Mouse (Mus musculus) testis, adult 2 months (tissue): Measurements from ENCODE around the gene Srebf2. TPM values are rescaled to one million over a fixed set of nuclear protein-coding genes. Genes with fewer than 3 reads are reported as not detected.

ENCODE experiments used
- H3K27ac ChIP-seq: fragments of 200-500 bp; 2 replicates; pipeline ENCODE4 v1.5.1; 2012; ENCODE audit warnings: low read depth, low read length; ENCODE audit not compliant: control insufficient read depth, insufficient read depth
- H3K27me3 ChIP-seq: fragments of 200-500 bp; 2 replicates; pipeline ENCODE4 v1.6.1; 2012; ENCODE audit warnings: mild to moderate bottlenecking, low read length, moderate library complexity; ENCODE audit not compliant: control insufficient read depth, insufficient read depth
- H3K36me3 ChIP-seq: fragments of 200-500 bp; 2 replicates; pipeline ENCODE4 v1.6.1; 2012; ENCODE audit warnings: mild to moderate bottlenecking, low read length; ENCODE audit not compliant: control insufficient read depth, insufficient read depth
- H3K4me1 ChIP-seq: fragments of 200-500 bp; 2 replicates; pipeline ENCODE4 v1.6.1; 2012; ENCODE audit warnings: low read length; ENCODE audit not compliant: control insufficient read depth, insufficient read depth
- H3K4me3 ChIP-seq: fragments of 200-500 bp; 2 replicates; pipeline ENCODE4 v1.5.1; 2012; ENCODE audit warnings: low read depth, mild to moderate bottlenecking, low read length, moderate library complexity, mixed read lengths; ENCODE audit not compliant: control insufficient read depth
- CTCF ChIP-seq: fragments of 200-500 bp; IDR thresholded peaks from 2 replicates; pipeline ENCODE4 v1.5.1; 2012; ENCODE audit warnings: low read depth, mild to moderate bottlenecking, inconsistent platforms, low read length, moderate library complexity; ENCODE audit not compliant: control insufficient read depth, insufficient read depth, insufficient replicate concordance
- POLR2A ChIP-seq: fragments of 200-500 bp; IDR thresholded peaks from 2 replicates; pipeline ENCODE4 v1.6.1; 2012; ENCODE audit warnings: low read depth, mild to moderate bottlenecking, inconsistent platforms, low read length, moderate library complexity; ENCODE audit not compliant: control insufficient read depth
- polyA plus RNA-seq: library from polyadenylated mRNA; depleted of rRNA; stranded (reverse); fragments of >200 nt; gene quantifications from 2 replicates; pipeline ENCODE4 v1.2.3, GENCODE M21; 2012

Gene Srebf2
- polyA plus RNA-seq, 1 experiment, result 36.2 TPM

DNA sequence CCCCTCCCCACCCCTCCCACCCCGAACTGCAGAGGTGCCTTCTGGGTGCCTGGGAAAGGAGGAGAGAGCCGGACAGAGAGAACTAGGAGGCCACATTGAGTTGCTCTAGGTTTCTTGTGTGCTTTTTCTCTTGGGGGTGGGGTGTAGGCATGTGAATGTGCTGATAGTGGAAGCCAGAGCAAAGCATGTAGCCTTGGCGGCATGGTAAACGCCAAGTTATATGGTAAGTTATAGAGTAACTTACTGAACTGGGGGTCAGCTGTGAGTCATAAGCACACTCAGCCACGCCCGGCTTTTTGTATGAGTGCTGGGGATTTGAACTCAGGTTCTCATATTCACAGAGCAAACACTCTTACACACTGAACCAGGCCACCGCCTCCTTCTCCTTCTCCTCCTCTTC is 17.5 kb downstream of the Srebf2 start:
- no peak overlapping the region for H3K27ac ChIP-seq
- no peak overlapping the region for H3K4me3 ChIP-seq

DNA sequence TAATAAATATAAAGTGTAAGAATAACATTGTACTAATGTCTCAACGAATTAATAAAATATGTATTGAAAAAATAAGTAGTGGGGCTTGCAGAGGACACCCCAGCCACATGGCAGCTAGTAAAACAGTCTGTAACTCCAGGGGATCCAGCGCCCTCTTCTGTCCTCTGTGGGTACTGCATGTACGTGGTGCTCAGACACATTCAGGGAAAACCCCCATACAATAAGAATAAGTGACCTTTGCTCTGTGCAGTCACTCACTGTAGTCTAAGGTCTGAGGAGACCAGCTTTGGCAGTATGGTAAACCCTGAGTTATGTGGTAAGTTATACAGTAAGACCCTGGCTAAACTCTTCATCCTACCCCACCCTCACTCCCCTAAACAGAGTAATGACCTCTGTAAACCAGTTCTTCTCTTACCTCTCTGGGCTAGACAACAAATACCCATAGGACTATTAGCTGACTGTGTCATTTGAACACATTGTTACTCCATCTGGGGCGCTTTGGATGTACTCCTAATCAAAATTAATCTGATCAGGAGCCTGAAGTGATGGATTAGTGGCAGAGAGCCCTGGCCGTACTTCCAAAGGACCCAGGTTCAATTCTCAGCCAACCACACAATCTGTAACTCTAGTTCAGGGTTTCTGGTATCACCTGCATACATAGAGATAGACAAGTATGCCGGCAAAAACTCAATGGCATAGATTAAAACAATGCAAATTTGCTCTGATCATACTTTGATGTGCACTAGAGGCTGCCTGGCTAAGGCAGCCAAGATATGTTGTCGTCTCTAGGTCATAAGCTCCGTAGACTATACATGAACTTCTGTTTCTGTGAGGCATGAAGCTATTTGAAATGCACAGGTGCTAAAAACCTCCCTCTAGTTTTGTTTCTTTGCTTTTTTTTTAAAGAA is 18.6 kb downstream of the Srebf2 start:
- Histone ChIP-seq H3K4me1 (no peaks in the 10 kb centered on the region), H3K27me3 (no peaks in the 10 kb centered on the region), H3K36me3 (no peaks in the 10 kb centered on the region; the same call in 1 of the 2 replicates), H3K27ac (no peak overlapping the region), H3K4me3 (no peak overlapping the region)
- TF ChIP-seq CTCF (peak; percentile 74; the same call in 1 of the 2 replicates), POLR2A (no peak)

More for the DNA sequence above, 17.5 kb downstream of the Srebf2 start:
- no peaks in the 10 kb centered on the region for H3K36me3 ChIP-seq
- TF ChIP-seq POLR2A, result no peak
- no peak for TF ChIP-seq CTCF
- H3K4me1 ChIP-seq, result no peaks in the 10 kb centered on the region
- no peaks in the 10 kb centered on the region for H3K27me3 ChIP-seq

DNA sequence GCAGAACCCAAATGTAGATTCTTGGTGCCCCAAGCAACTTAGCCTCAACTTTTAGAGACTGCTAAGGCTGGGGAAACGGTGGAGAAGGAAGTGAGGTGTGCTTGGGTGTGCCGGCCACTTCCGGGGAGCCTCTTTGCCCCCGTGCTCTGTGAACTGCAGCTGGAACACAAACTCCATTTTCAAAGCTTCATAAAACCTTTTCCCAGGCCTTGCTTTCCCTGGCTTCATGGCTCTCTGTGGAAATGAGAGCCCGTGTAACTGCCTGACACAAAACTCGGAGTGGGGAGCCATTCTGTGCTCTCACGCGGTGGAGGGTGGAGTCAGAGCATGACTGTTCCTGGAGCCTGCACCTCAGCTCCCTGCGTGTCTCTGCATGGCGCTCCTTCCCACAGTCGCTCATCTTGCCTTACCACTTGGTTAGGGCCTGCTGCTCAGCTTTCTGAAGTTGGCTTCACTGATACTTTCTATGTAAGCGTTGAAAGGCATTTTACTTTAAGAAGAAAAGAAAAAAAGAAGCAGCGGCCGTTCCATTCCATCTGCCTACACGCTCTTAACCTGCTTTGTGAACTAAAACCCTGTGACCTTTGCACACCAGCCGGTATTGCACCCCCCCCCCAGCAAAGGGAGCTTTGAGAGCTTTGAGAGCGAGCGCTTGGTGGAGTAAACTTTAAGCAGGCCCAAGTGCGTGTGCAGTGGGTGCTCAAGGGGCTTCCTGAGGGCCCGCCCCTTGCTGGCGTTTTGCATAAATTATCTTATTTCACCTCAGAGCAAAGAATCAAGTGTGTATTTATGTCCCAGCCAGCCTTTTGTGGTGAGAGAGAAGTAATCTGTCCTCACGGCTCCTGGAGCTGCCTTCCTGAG is 19.5 kb downstream of the Srebf2 start:
- Histone ChIP-seq H3K4me3 (no peak overlapping the region), H3K27me3 (no peaks in the 10 kb centered on the region), H3K4me1 (no peaks in the 10 kb centered on the region), H3K27ac (no peak overlapping the region), H3K36me3 (no peaks in the 10 kb centered on the region; the same call in 1 of the 2 replicates)
- TF ChIP-seq POLR2A (no peak), CTCF (no peak)

DNA sequence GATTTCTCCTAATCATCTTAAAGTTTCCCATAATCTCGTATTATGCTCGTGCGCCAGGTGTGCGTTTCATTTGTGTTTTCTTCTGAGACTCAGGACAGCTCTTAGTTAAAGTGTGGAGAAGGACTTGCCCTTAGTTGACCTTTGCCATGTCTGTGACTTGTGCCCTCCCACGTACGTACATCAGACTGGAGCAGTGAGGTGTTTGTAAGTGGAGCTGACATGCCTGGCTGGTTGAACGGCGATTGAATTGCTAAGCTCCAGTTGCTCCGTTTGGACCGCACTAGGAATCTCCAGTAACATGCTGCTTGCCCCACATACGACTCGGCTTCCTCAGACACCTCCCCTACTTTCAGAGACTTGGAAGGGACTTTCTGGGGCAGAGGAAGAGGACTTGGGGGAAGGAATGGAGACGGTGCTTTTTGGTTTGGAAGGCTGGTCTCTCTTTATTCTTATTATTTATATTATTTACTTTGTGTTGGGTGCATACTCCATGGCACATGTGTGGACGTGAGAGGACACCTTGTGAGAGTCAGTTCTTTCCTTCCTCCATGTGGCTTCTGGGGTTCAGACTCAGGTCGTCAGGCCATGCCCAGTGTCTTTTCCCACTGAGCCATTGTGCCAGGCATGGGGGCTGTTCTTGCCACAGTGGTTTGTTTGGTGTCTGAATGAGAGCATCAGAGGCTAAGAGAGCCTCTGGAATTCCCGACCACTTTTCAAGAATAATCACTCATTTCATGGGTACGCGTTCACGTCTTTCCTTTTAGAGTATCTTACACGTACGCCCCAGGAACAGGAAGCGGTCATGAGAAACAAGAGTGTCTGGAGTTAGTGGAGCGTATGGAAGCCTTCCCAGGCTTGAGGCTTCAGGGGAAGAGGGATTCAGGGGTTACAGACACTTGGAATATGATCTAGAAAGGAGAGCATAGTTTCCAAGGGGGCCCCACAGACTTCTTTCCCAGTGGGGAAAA is 20.5 kb downstream of the Srebf2 start:
- no peaks in the 10 kb centered on the region for H3K4me1 ChIP-seq
- no peak for TF ChIP-seq POLR2A
- TF ChIP-seq CTCF, result no peak
- no peak overlapping the region for H3K27ac ChIP-seq
- H3K27me3 ChIP-seq, result no peaks in the 10 kb centered on the region
- H3K4me3 ChIP-seq, result no peak overlapping the region
- no peaks in the 10 kb centered on the region; the same call in 1 of the 2 replicates for H3K36me3 ChIP-seq

DNA sequence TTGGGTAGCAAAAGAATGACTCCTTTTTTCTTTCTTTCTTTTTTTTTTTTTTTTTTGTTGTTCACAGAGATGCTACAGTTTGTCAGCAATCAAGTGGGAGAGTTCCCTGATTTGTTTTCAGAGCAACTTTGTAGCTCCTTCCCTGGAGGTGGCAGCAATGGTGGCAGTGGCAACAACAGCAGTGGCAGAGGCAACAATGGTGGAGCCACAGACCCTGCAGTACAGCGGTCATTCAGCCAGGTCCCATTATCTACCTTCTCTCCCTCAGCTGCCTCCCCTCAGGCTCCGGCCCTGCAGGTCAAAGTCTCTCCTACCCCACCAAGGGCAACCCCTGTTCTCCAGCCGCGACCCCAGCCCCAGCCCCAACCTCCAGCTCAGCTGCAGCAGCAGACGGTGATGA is 22.7 kb downstream of the Srebf2 start:
- H3K27ac ChIP-seq, result no peak overlapping the region
- H3K4me1 ChIP-seq, result no peaks in the 10 kb centered on the region
- no peak overlapping the region for H3K4me3 ChIP-seq
- no peaks in the 10 kb centered on the region; the same call in 1 of the 2 replicates for H3K36me3 ChIP-seq
- no peaks in the 10 kb centered on the region for H3K27me3 ChIP-seq
- TF ChIP-seq CTCF, result no peak
- no peak for TF ChIP-seq POLR2A

DNA sequence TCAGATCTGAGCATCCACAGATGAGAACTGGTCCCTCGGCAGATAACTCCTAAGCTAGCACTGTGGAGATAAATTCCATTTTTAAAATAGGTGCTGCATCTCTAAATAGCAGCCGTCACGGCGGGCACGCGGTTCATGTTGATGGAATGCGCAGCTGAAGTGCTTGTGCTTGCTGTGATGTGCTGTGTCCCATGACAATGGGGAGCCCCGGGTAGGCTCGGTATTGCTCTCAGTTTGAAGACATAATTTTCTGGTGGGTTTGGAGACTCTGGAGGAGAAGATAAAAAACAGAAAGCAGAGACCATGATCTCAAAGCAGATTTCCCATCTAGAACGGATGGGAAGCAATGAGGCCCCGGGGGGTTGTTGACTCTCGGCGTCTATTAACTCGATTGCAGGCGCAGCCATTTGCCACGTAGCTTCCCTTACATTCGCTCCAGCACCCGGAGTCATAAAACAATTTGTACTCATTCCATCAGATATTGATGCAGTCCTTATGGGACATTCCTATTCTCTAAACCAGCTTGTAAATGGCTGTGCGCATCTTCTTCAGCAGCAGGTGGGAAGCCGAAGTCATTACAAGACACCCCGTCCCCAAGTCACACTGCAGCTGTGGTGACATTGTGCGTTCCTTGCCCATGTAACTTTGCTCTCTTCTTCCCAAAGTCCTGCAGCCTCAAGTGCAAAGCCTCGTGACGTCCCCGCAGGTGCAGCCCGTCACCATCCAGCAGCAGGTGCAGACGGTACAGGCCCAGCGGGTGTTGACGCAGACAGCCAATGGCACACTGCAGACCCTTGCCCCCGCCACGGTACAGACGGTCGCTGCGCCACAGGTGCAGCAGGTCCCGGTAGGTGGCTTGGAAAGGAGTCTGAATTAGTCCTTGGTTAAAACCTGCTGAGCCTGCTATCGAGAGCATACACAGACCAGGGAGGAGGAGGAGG is 23.7 kb downstream of the Srebf2 start:
- no peaks in the 10 kb centered on the region; the same call in 1 of the 2 replicates for H3K36me3 ChIP-seq
- no peaks in the 10 kb centered on the region for H3K4me1 ChIP-seq
- H3K27me3 ChIP-seq, result no peaks in the 10 kb centered on the region
- H3K27ac ChIP-seq, result no peak overlapping the region
- H3K4me3 ChIP-seq, result no peak overlapping the region
- TF ChIP-seq POLR2A, result no peak
- no peak for TF ChIP-seq CTCF
